Mouse (Mus musculus) embryonic facial prominence, embryonic 12.5 days (tissue): ENCODE results near the gene Fam20c. TPM values are rescaled to one million over a fixed set of nuclear protein-coding genes. Genes with fewer than 3 reads are reported as not detected.

Source experiments
- ATAC-seq: fragments of 200-750 bp; cut with Nextera tagmentation; 2 replicates; pipeline ENCODE4 v1.8.0; 2017; ENCODE audit not compliant: insufficient number of reproducible peaks, insufficient read depth, low FRiP score, low TSS enrichment
- H3K27ac ChIP-seq: fragments of 300-500 bp; sonication (generic); 2 replicates; pipeline ENCODE4 v1.5.1; 2016; ENCODE audit warnings: mild to moderate bottlenecking
- H3K27me3 ChIP-seq: fragments of 300-500 bp; sonication (generic); 2 replicates; pipeline ENCODE4 v1.6.1; 2016; ENCODE audit warnings: mild to moderate bottlenecking, moderate library complexity
- H3K36me3 ChIP-seq: fragments of 300-500 bp; sonication (generic); 2 replicates; pipeline ENCODE4 v1.6.1; 2016; ENCODE audit warnings: mild to moderate bottlenecking
- H3K4me1 ChIP-seq: fragments of 300-500 bp; sonication (generic); 2 replicates; pipeline ENCODE4 v1.6.1; 2016
- H3K4me2 ChIP-seq: fragments of 300-500 bp; sonication (generic); replicated peaks from 2 replicates; pipeline ENCODE4 v1.6.1; 2016; ENCODE audit warnings: mild to moderate bottlenecking, moderate library complexity
- H3K4me3 ChIP-seq: fragments of 300-500 bp; sonication (generic); 2 replicates; pipeline ENCODE4 v1.5.1; 2016; ENCODE audit warnings: mild to moderate bottlenecking
- H3K9ac ChIP-seq: fragments of 300-500 bp; sonication (generic); 2 replicates; pipeline ENCODE4 v1.6.1; 2016; ENCODE audit warnings: mild to moderate bottlenecking, moderate library complexity
- H3K9me3 ChIP-seq: fragments of 300-500 bp; sonication (generic); 2 replicates; pipeline ENCODE4 v1.6.1; 2016; ENCODE audit warnings: mild to moderate bottlenecking, moderate library complexity
- WGBS: fragments of 180-500 bp; shearing (Covaris S2); methylation state at CpG from one replicate; pipeline ENCODE4 v1.1.7; 2016; 5-methylcytosine and 5-hydroxymethylcytosine counted together
- polyA plus RNA-seq: library from polyadenylated mRNA; unstranded; fragments of >200 nt; fragmentation: Nextera tagmentation; extraction: Ambion mirVana; gene quantifications from 2 replicates; pipeline ENCODE4 v1.2.1, GENCODE M21; 2016

The Fam20c gene
- polyA plus RNA-seq, result 7.0 and 7.1 TPM in 2 replicates

GRCm38 (mm10) chr5:138754303-138755120 is at the start of gene Fam20c:
Fam20c (plus strand) TSS chr5:138754514.
- Histone ChIP-seq H3K27me3 (peaks cover 69% of the 10 kb centered on the region), H3K9ac (peak within 1 kb of the TSS; percentile 76), H3K4me3 (peak within 1 kb of the TSS; percentile 70), H3K4me1 (peaks cover 22% of the 10 kb centered on the region), H3K4me2 (peak within 1 kb of the TSS; percentile 97), H3K27ac (peak within 1 kb of the TSS; percentile 84), H3K9me3 (no peaks in the 10 kb centered on the region), H3K36me3 (no peaks in the 10 kb centered on the region)
- peak; percentile 85 for ATAC-seq
- WGBS, result under 1% methylated on average over 96 of the region's 98 CpGs

- Histone ChIP-seq H3K27me3 (no peaks in the 10 kb centered on the region), H3K27ac (no peak overlapping the region), H3K4me3 (no peak overlapping the region), H3K4me1 (no peaks in the 10 kb centered on the region), H3K9ac (no peak overlapping the region), H3K9me3 (no peaks in the 10 kb centered on the region), H3K4me2 (no peak overlapping the region), H3K36me3 (no peaks in the 10 kb centered on the region)
- no peak for ATAC-seq
These were observed 46.9 kb upstream of the Fam20c start for GRCm38 (mm10) chr5:138707367-138707766.

- Histone ChIP-seq H3K27ac (no peak overlapping the region), H3K9me3 (no peaks in the 10 kb centered on the region), H3K4me2 (no peak overlapping the region), H3K4me3 (no peak overlapping the region), H3K27me3 (no peaks in the 10 kb centered on the region), H3K4me1 (no peaks in the 10 kb centered on the region), H3K9ac (no peak overlapping the region), H3K36me3 (no peaks in the 10 kb centered on the region)
- ATAC-seq, result no peak
These were observed 45.7 kb upstream of the Fam20c start for GRCm38 (mm10) chr5:138708591-138708990.

- H3K27me3 ChIP-seq, result no peaks in the 10 kb centered on the region
- H3K9me3 ChIP-seq, result no peaks in the 10 kb centered on the region
- H3K4me1 ChIP-seq, result no peaks in the 10 kb centered on the region; the same call in 1 of the 2 replicates
- WGBS, result 16% methylated on average over 14 of the region's 14 CpGs
- no peak overlapping the region for H3K27ac ChIP-seq
- no peaks in the 10 kb centered on the region for H3K36me3 ChIP-seq
- H3K4me2 ChIP-seq, result no peak overlapping the region
- H3K9ac ChIP-seq, result no peak overlapping the region
- no peak overlapping the region for H3K4me3 ChIP-seq
- ATAC-seq, result no peak
These were observed 38.7 kb upstream of the Fam20c start for GRCm38 (mm10) chr5:138715561-138716095.

- Histone ChIP-seq H3K27me3 (no peaks in the 10 kb centered on the region), H3K27ac (no peak overlapping the region), H3K9me3 (no peaks in the 10 kb centered on the region), H3K4me2 (no peak overlapping the region), H3K36me3 (no peaks in the 10 kb centered on the region), H3K4me1 (no peaks in the 10 kb centered on the region; the same call in 1 of the 2 replicates), H3K9ac (no peak overlapping the region), H3K4me3 (no peak overlapping the region)
- 33% methylated on average over 13 of the region's 13 CpGs for WGBS
- ATAC-seq, result no peak
These were observed 33.8 kb upstream of the Fam20c start for GRCm38 (mm10) chr5:138720329-138721190.

- Histone ChIP-seq H3K36me3 (no peaks in the 10 kb centered on the region), H3K4me3 (no peak overlapping the region), H3K27me3 (no peaks in the 10 kb centered on the region), H3K27ac (no peak overlapping the region), H3K9me3 (no peaks in the 10 kb centered on the region), H3K9ac (no peak overlapping the region), H3K4me1 (no peaks in the 10 kb centered on the region), H3K4me2 (no peak overlapping the region)
- ATAC-seq, result no peak
- 89% methylated on average over 5 of the region's 5 CpGs for WGBS
These were observed 29.9 kb upstream of the Fam20c start for GRCm38 (mm10) chr5:138724417-138724816.

GRCm38 (mm10) chr5:138725151-138725550 is 29.2 kb upstream of the Fam20c start:
- no peaks in the 10 kb centered on the region for H3K9me3 ChIP-seq

GRCm38 (mm10) chr5:138730863-138731262 is 23.5 kb upstream of the Fam20c start:
- no peak overlapping the region for H3K4me2 ChIP-seq
- ATAC-seq, result no peak
- no peak overlapping the region for H3K9ac ChIP-seq
- H3K36me3 ChIP-seq, result no peaks in the 10 kb centered on the region
- 73% methylated on average over 5 of the region's 5 CpGs for WGBS
- no peaks in the 10 kb centered on the region for H3K9me3 ChIP-seq
- no peak overlapping the region for H3K27ac ChIP-seq
- no peaks in the 10 kb centered on the region for H3K27me3 ChIP-seq
- H3K4me3 ChIP-seq, result no peak overlapping the region
- H3K4me1 ChIP-seq, result no peaks in the 10 kb centered on the region

More at GRCm38 (mm10) chr5:138725151-138725550, 29.2 kb upstream of the Fam20c start:
- Histone ChIP-seq H3K4me2 (no peak overlapping the region), H3K9ac (no peak overlapping the region), H3K36me3 (no peaks in the 10 kb centered on the region), H3K4me3 (no peak overlapping the region), H3K27me3 (no peaks in the 10 kb centered on the region), H3K4me1 (no peaks in the 10 kb centered on the region), H3K27ac (no peak overlapping the region)
- 72% methylated on average over 7 of the region's 7 CpGs for WGBS
- ATAC-seq, result no peak

- 89% methylated on average over 11 of the region's 11 CpGs for WGBS
These were observed 20.9 kb upstream of the Fam20c start for GRCm38 (mm10) chr5:138733317-138733899.

GRCm38 (mm10) chr5:138734018-138734417 is 20.3 kb upstream of the Fam20c start:
- H3K9me3 ChIP-seq, result no peaks in the 10 kb centered on the region
- H3K27me3 ChIP-seq, result no peaks in the 10 kb centered on the region
- WGBS, result 77% methylated on average over 11 of the region's 18 CpGs
- no peaks in the 10 kb centered on the region for H3K36me3 ChIP-seq
- no peak overlapping the region for H3K4me3 ChIP-seq
- H3K4me1 ChIP-seq, result 0 out of 2 replicates have a peak, but pooled peaks cover 2% of the 10 kb centered on the region
- no peak overlapping the region for H3K27ac ChIP-seq
- no peak for ATAC-seq
- no peak overlapping the region for H3K4me2 ChIP-seq
- H3K9ac ChIP-seq, result no peak overlapping the region

More at GRCm38 (mm10) chr5:138733317-138733899, 20.9 kb upstream of the Fam20c start:
- no peak for ATAC-seq
- Histone ChIP-seq H3K27me3 (no peaks in the 10 kb centered on the region), H3K27ac (no peak overlapping the region), H3K4me3 (no peak overlapping the region), H3K4me1 (0 out of 2 replicates have a peak, but pooled peaks cover 2% of the 10 kb centered on the region), H3K36me3 (no peaks in the 10 kb centered on the region), H3K9me3 (no peaks in the 10 kb centered on the region), H3K9ac (no peak overlapping the region), H3K4me2 (no peak overlapping the region)

- Histone ChIP-seq H3K9ac (no peak overlapping the region), H3K27ac (no peak overlapping the region), H3K27me3 (no peaks in the 10 kb centered on the region), H3K4me2 (no peak overlapping the region), H3K36me3 (no peaks in the 10 kb centered on the region), H3K9me3 (no peaks in the 10 kb centered on the region), H3K4me3 (no peak overlapping the region), H3K4me1 (0 out of 2 replicates have a peak, but pooled peaks cover 2% of the 10 kb centered on the region)
- WGBS, result 79% methylated on average over 8 of the region's 8 CpGs
- ATAC-seq, result no peak
These were observed 19.0 kb upstream of the Fam20c start for GRCm38 (mm10) chr5:138735201-138735757.
